Mouse (Mus musculus) C2C12 (cell line): ENCODE measurements at regions not wholly inside any gene's neighbourhood (a gene's known extent, or its start where the extent isn't known, plus 50 kb on each side); places are given as distances from the start of the nearest gene placed in this dataset.

Experiments used
- H3K27me3 ChIP-seq: one replicate; pipeline ENCODE4 v1.6.1; 2011; ENCODE audit not compliant: control insufficient read depth, insufficient read depth, insufficient read length
- H3K36me3 ChIP-seq: one replicate; pipeline ENCODE4 v1.6.1; 2011; ENCODE audit not compliant: control insufficient read depth, insufficient read depth
- H3K4me3 ChIP-seq: one replicate; pipeline ENCODE4 v1.5.1; 2011; ENCODE audit warnings: mild to moderate bottlenecking, control low read depth; ENCODE audit not compliant: poor library complexity, insufficient read depth, severe bottlenecking
- H3K79me2 ChIP-seq: one replicate; pipeline ENCODE4 v1.6.1; 2011; ENCODE audit not compliant: control insufficient read depth, insufficient read depth
- H3K79me3 ChIP-seq: one replicate; pipeline ENCODE4 v1.6.1; 2011; ENCODE audit warnings: low read depth, control low read depth
- H3ac ChIP-seq: one replicate; pipeline ENCODE3; 2011; ENCODE audit warnings: low read depth; ENCODE audit not compliant: control insufficient read depth, insufficient read length
- CEBPB ChIP-seq: IDR thresholded peaks from one replicate; pipeline ENCODE4 v1.6.1; 2011; ENCODE audit warnings: low read depth, mild to moderate bottlenecking, control low read depth, moderate library complexity
- CTCF ChIP-seq: IDR thresholded peaks from one replicate; pipeline ENCODE4 v1.5.1; 2011; ENCODE audit not compliant: control insufficient read depth, insufficient read depth, insufficient read length
- FOSL1 ChIP-seq: IDR thresholded peaks from one replicate; pipeline ENCODE4 v1.8.0; 2011; ENCODE audit warnings: mild to moderate bottlenecking, low read length; ENCODE audit not compliant: poor library complexity, insufficient read depth, severe bottlenecking
- MAX ChIP-seq: IDR thresholded peaks from one replicate; pipeline ENCODE4 v1.6.1; 2011; ENCODE audit warnings: mild to moderate bottlenecking, control low read depth
- MYOD1 ChIP-seq: IDR thresholded peaks from one replicate; pipeline ENCODE4 v1.6.1; 2011; ENCODE audit warnings: low read depth; ENCODE audit not compliant: control insufficient read depth, insufficient read length
- MYOG ChIP-seq: IDR thresholded peaks from one replicate; pipeline ENCODE4 v1.6.1; 2011; ENCODE audit not compliant: control insufficient read depth, insufficient read length; ENCODE audit errors: extremely low read depth
- USF1 ChIP-seq: IDR thresholded peaks from one replicate; pipeline ENCODE4 v1.6.1; 2011; ENCODE audit warnings: low read depth, mild to moderate bottlenecking, control low read depth, moderate library complexity

GRCm38 (mm10) chr3:37989992-37990391 lies 265.7 kb upstream of the Gm5148 start:
- H3K4me3 ChIP-seq = no peak overlapping the region
- no peaks in the 10 kb centered on the region for H3K79me3 ChIP-seq
- H3K36me3 ChIP-seq = no peaks in the 10 kb centered on the region
- TF ChIP-seq MYOG (no peak), USF1 (no peak), CEBPB (no peak), CTCF (no peak), MAX (no peak), FOSL1 (no peak), MYOD1 (no peak)
- no peaks in the 10 kb centered on the region for H3K79me2 ChIP-seq
- H3K27me3 ChIP-seq = no peaks in the 10 kb centered on the region
- no peak overlapping the region for H3ac ChIP-seq

GRCm38 (mm10) chr3:37987775-37988505 lies 263.6 kb upstream of the Gm5148 start:
- Histone ChIP-seq H3K79me3 (no peaks in the 10 kb centered on the region), H3K79me2 (no peaks in the 10 kb centered on the region), H3K27me3 (no peaks in the 10 kb centered on the region), H3ac (no peak overlapping the region), H3K36me3 (no peaks in the 10 kb centered on the region), H3K4me3 (no peak overlapping the region)
- TF ChIP-seq MYOD1 (no peak), MAX (no peak), CTCF (no peak), MYOG (no peak), CEBPB (no peak), FOSL1 (no peak), USF1 (no peak)

GRCm38 (mm10) chr3:37987007-37987774 lies 262.9 kb upstream of the Gm5148 start:
- H3K36me3 ChIP-seq = no peaks in the 10 kb centered on the region
- no peak overlapping the region for H3K4me3 ChIP-seq
- no peaks in the 10 kb centered on the region for H3K79me3 ChIP-seq
- H3K79me2 ChIP-seq = no peaks in the 10 kb centered on the region
- no peak overlapping the region for H3ac ChIP-seq
- H3K27me3 ChIP-seq = no peaks in the 10 kb centered on the region
- TF ChIP-seq CTCF = no peak
- TF ChIP-seq FOSL1 = no peak
- TF ChIP-seq MAX = no peak
- TF ChIP-seq MYOD1 = no peak
- TF ChIP-seq CEBPB = no peak
- TF ChIP-seq USF1 = no peak
- no peak for TF ChIP-seq MYOG

DNA sequence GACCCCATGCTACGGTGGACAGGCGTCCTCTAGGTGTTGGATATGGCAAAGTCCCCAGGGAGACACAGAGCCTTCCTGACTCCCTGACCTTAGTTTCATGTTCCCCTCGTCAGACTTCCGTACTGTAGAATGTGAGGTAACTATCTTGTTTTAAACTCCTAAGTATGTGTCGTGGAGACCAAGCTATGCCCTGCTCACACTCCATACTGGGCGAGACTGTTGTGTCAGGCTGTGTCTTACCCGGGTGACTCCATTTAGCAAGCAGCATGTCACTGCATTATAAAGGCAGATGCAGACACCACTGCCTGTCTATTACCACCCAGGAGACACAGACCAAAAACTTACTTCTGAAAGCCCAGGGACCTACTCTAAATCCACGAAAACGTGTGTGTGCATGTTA lies 260.4 kb upstream of the Gm5148 start:
- TF ChIP-seq CTCF (no peak), MYOG (no peak), FOSL1 (no peak), USF1 (no peak), CEBPB (no peak), MYOD1 (no peak), MAX (no peak)
- H3K79me2 ChIP-seq = no peaks in the 10 kb centered on the region
- no peaks in the 10 kb centered on the region for H3K79me3 ChIP-seq
- H3K4me3 ChIP-seq = no peak overlapping the region
- H3K36me3 ChIP-seq = no peaks in the 10 kb centered on the region
- H3ac ChIP-seq = no peak overlapping the region
- no peaks in the 10 kb centered on the region for H3K27me3 ChIP-seq

- TF ChIP-seq MYOG = no peak
- TF ChIP-seq FOSL1 = no peak
- TF ChIP-seq CTCF = no peak
- TF ChIP-seq MAX = no peak
- TF ChIP-seq USF1 = no peak
- TF ChIP-seq MYOD1 = no peak
- TF ChIP-seq CEBPB = no peak
- no peak overlapping the region for H3ac ChIP-seq
- no peaks in the 10 kb centered on the region for H3K79me2 ChIP-seq
- H3K27me3 ChIP-seq = no peaks in the 10 kb centered on the region
- no peaks in the 10 kb centered on the region for H3K36me3 ChIP-seq
- H3K79me3 ChIP-seq = no peaks in the 10 kb centered on the region
- H3K4me3 ChIP-seq = no peak overlapping the region
Observed at GRCm38 (mm10) chr3:37981481-37982180, 257.3 kb upstream of the Gm5148 start.
